Mouse (Mus musculus) heart, postnatal 14 days (tissue): ENCODE measurements at regions not wholly inside any gene's neighbourhood (a gene's known extent, or its start where the extent isn't known, plus 50 kb on each side); places are given as distances from the start of the nearest gene placed in this dataset.

Experiments used
- DNase-seq, 2 experiments: peaks; one replicate each; pipeline ENCODE4 v3.0.0; 2021 to 2022
- intact Hi-C: fragments of 180-260 bp; cut with DNase I; formaldehyde crosslinking; loops from one replicate; pipeline ENCODE4 v1.15.1; 2025

DNA sequence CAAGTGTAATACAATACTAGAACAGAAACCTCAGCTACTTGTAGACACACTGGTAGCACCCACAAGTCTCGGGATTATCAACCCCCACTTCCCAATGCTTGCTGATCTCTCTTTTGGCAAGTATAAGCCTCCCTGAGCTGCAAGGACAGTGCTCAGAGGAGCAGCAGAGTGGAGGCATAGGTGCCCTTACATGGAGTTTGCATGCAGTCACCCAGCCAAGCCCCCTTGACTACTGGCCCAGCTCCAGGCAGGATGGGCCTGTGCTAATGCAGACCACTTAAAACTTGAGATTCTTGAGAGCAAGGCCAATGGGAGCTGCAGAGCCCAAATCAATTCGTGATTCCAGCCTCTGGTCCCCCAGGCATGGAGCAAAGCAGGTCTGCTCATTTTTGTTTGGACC, 158.0 kb downstream of the Irx5 start:
- intact Hi-C loops, result no loop called here
- no peak for DNase-seq

GRCm38 (mm10) chr8:92518031-92518430, 156.1 kb upstream of the Irx6 start:
- intact Hi-C loops, result no loop called here
- peak; percentile 9 to 29 for DNase-seq

DNA sequence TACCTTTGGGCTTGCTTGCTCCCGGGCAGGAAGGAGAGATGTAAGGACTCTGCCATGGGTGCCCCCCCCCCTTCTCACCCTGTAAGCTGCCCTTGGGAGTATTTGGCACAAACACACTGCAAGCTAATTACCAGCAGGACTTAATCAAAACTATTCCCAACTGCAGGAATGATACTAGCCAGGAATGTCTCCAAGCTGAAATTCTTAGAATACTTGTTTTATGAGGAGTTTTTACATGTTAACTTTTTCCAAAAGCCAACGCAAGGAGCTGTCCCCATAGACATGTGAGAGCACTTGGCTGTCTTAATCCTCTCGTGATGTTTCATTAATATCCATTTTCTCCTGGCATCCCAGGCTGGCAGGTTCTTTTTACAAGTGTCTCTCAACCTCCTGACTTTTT, 155.6 kb upstream of the Irx6 start:
- no peak for DNase-seq

GRCm38 (mm10) chr8:92522519-92522918, 151.6 kb upstream of the Irx6 start:
- DNase-seq, result no peak

More for the DNA sequence above, 155.6 kb upstream of the Irx6 start:
- intact Hi-C loops, result no loop called here

GRCm38 (mm10) chr8:92529756-92530155, 144.3 kb upstream of the Irx6 start:
- DNase-seq, result no peak
- intact Hi-C loops, result no loop called here

More at GRCm38 (mm10) chr8:92522519-92522918, 151.6 kb upstream of the Irx6 start:
- intact Hi-C loops, result no loop called here

- no peak for DNase-seq
- intact Hi-C loops, result no loop called here
Observed at GRCm38 (mm10) chr8:92540636-92541035, 133.5 kb upstream of the Irx6 start.

DNA sequence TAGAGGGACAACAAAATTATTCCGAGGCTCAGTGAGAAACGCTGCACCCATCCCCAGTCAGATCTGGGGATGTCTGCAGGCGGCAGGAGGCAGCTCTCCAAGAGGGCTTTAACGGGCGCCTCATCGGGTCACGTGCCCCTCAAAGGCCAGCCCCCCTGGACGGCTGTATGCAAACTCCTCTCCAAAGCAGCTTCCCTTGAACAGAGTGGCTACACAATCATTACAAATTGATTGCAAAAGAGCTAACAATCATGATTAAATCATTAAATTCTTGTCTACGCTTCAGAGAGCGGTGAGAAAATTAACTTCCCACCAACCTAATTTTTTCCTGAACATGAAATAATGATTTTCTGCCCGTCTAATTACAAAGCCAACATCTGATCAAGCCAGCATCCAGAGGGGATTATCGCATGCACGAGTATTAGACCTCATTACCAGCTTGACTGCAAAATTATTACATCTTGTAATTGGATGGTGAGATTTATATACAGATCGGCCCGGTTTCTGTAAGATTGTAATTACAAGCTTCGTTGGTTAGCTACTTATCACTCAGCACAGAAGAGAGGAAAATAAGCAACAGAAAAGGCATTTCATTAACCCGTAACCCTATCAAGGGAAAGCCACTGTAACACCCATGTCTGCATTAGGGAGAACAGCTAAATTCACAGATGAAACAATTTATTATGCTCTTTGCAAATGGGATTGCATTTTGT, 128.6 kb upstream of the Irx6 start:
- intact Hi-C loops, result no loop called here
- DNase-seq, result no peak

DNA sequence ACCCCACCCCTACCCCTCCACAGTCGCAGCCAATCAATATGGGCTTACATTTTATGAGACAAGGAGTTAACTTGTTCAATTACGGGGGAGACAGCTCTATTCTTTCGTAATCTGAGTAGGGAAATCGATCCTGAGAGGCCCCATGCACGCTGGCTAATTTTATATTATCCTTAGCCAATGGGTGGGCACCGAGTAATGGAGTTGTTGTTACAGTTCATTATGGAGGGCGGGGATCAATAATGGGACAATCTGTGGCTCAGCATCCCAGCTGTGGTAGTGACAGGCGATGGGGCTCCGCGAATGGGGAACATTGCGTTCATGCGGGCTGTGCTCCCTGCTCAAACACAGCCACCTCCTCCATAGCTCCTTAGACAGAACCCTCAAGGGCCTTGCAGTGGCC, 118.9 kb upstream of the Irx6 start:
- intact Hi-C loops, result no loop called here
- DNase-seq, result no peak

- DNase-seq, result peak; percentile 56 to 73
- intact Hi-C loops, result no loop called here
Observed at GRCm38 (mm10) chr8:92555631-92556030, 118.5 kb upstream of the Irx6 start.

DNA sequence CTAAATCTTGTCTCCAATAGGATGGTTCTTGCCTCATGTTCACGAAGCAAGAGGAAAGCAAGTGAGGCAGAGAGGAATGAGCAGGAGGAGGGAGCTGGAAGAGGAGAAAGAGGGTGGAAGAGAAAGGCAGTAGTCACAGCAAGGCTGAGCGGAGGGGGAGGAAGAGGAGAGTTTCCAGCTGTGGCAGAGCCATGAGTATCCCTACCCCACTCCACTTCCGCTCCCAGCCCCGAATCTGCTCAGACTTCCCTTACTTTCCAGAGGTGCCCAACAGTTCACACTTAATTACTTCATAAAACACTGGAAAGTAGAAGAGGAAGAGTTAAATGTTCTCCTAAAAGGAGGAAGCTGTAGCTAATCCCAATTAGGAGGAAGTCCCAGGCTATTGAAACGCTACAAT, 111.6 kb upstream of the Irx6 start:
- no peak for DNase-seq
- intact Hi-C loops, result no loop called here

GRCm38 (mm10) chr8:92562962-92563361, 111.1 kb upstream of the Irx6 start:
- DNase-seq, result no peak
- intact Hi-C loops, result no loop called here

- no peak for DNase-seq
- intact Hi-C loops, result no loop called here
Observed at GRCm38 (mm10) chr8:92569650-92570049, 104.4 kb upstream of the Irx6 start.

DNA sequence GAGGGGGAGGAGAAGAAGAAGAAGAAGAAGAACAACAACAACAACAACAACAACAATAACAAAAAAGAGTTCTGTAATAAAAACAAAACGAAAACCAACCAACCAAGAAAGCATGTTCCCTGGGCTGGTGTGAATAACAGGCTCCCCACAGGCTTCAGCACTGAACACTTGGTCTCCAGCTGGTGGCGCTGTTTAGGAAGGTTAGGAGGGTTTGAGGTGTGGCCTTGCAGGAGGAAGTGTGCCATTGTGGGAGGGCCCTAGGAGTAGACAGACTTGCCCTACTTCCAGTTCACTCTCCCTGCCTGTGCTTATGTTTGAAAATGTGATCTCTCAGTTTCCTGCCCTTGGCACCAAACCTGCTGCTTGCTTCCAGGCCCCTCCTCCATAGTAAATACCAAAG, 94.6 kb upstream of the Irx6 start:
- no peak for DNase-seq
- intact Hi-C loops, result no loop called here

GRCm38 (mm10) chr8:92581051-92581450, 93.0 kb upstream of the Irx6 start:
- intact Hi-C loops, result no loop called here
- DNase-seq, result no peak

DNA sequence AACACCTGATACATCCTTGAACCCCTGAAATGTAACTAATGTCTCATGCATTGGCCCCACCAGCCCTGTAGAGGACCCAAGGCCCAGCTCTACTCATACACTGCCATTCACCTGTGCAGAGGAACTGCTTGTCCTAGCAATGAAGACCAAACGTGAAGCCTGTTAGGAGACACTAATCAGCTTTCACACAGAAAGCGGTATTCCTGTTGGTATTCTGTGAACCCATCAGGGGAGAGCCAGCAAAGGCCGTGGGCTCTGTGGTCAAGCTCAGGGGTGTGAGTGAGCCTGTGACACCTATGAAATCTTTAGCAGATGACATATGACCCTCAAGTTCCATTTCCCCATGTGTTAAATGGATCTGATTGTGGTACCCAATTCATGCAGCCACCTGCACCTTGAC, 73.3 kb upstream of the Irx6 start:
- no peak for DNase-seq
- intact Hi-C loops, result no loop called here

DNA sequence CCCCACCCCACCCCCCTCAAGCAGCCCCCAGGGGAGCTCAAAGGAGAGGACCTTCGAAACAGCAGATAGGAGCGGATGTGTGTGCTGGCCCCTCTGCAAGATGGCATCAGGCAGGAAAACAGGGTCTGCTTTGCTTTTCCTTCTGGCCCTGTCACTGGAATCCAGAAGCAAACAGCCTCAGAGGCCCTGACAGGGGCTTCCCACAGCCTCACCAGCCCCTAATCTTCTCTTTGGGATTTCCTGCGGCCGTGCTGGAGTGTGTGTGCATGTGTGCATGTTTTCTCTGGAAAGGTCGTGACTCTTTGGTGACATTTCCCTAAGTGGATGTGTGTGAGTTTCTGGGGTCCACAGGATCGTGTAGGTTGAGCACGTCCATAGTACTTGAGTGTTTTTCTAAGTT, 71.1 kb upstream of the Irx6 start:
- no peak for DNase-seq
- intact Hi-C loops, result no loop called here

DNA sequence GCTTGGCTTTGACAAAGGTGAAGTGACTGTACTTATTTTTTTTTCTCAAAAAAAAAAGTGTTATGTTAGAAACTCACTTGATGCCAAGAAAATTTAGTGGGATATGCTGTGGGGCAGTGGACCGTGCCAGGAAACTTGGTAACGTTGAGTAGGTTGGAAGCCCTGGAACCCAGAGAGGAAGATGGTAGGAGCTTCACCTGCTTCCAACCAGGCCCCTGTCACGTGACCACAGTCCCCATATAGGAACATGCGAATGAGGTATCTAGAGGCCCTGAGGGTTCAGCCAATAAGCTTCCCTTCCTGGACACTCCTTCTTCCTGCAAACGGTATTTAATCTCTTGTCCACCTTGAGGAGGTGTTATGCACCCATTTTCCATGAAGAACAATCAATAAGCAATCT, 68.5 kb upstream of the Irx6 start:
- DNase-seq, result no peak
- intact Hi-C loops, result no loop called here

DNA sequence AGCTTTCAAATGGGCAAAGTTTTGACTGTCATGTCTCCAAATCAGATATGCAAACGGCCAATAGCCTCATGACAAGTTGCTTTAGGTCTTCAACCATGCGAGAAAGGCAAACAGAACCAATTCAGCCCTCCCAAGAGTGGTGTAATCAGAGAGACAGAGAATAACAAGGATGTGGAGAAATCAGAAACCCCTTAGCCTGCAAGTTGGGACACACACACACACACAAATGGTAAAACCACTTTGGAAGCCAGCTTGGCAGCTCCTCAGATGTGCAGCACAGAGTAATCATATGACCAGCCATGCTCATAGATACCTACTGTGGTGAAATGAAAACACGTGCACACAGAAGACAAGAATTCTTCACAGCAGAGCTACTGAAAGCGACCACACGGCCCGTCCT, 66.5 kb upstream of the Irx6 start:
- intact Hi-C loops, result no loop called here
- no peak for DNase-seq

GRCm38 (mm10) chr8:92609908-92610307, 64.2 kb upstream of the Irx6 start:
- no peak for DNase-seq
- intact Hi-C loops, result no loop called here

- intact Hi-C loops, result no loop called here
- DNase-seq, result no peak
Observed at GRCm38 (mm10) chr8:92610487-92611059, 63.5 kb upstream of the Irx6 start.

DNA sequence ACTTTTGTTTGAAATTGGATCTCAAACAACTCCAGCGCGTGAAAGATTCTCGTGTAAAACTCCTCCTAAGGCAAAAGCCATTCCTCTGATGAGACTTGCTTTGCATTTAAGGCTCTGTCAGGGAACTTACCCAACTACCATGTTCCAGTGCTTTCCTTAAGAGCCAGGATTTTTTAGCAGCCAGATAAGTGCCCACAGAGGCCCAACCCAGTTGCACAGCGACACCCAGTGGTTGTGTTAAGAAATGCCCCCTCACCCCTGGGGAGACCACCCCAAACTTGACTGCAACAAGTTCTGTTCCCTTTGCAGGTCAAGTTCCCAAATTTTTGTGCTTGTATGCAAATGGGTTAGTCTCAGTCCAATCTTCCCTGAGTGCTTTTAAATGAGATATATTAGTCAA, 60.6 kb upstream of the Irx6 start:
- intact Hi-C loops, result no loop called here
- peak in 1 of 2 experiments; percentile 21 for DNase-seq

DNA sequence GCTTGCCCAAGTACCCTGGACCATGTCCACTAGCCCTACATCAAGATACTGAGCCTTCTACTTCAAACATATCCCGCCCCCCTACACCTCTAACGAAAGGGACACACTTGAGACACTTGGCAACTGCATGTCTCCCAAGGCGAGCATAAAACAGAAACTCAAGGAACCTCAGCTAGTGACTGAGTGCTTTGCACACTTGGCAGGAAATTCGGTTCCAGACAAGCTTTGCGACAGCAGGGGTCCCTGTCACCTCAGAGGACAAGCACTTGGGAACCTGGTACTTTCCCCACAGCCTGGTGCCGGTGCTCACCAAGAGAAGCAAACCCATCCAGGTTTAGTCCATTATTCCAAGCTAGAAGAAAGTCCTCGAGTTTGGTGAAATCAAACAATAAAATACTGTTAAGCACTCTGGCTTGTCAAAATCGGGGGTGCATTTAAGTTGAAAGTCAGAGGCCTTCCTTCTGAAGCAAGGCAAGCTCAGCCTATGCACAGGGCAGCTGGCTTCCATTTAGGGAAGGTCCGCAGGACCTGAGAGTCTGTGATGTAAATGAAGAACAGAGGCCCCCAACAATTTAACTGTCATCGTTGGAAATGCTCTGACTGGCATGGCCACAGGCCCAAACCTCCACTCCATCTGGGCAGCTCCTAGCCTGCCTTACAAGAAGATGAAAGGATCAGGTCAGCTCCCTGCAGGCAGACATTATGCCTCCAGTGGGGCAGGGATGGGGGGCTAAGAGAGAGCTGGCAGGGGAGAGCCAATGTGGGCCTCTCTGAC, 57.6 kb upstream of the Irx6 start:
- no peak for DNase-seq
- intact Hi-C loops, result no loop called here
